Mouse (Mus musculus): ENCODE data around the gene Bpifb9a. TPM values are rescaled to one million over a fixed set of nuclear protein-coding genes. Genes with fewer than 3 reads are reported as not detected.

Gene Bpifb9a
- polyA plus RNA-seq, 1 experiment from 2014 or later, result not detected

Other genes starting within 250 kb of the Bpifb9a start
- gene Bpifa2, start 249.6 kb upstream of the Bpifb9a start, polyA plus RNA-seq (2014; fragmentation: Nextera tagmentation; extraction: Ambion mirVana), result not detected in 2 replicates
- not detected in 2 replicates for gene Bpifa3, start 127.5 kb upstream of the Bpifb9a start, polyA plus RNA-seq (2014; fragmentation: Nextera tagmentation; extraction: Ambion mirVana)
- gene Bpifa1, start 115.0 kb upstream of the Bpifb9a start, polyA plus RNA-seq (2014; fragmentation: Nextera tagmentation; extraction: Ambion mirVana), result not detected in 2 replicates
- gene Bpifa5, start 95.2 kb upstream of the Bpifb9a start, polyA plus RNA-seq (2014; fragmentation: Nextera tagmentation; extraction: Ambion mirVana), result not detected in 2 replicates
- not detected in 2 replicates for gene Bpifb1, start 67.0 kb upstream of the Bpifb9a start, polyA plus RNA-seq (2014; fragmentation: Nextera tagmentation; extraction: Ambion mirVana)
- 0.16 TPM in 1 of 2 replicates, not detected in the other for gene Bpifb5, start 34.1 kb upstream of the Bpifb9a start, polyA plus RNA-seq (2014; fragmentation: Nextera tagmentation; extraction: Ambion mirVana)
- not detected in 2 replicates for gene Bpifb9b, start 49.4 kb downstream of the Bpifb9a start, polyA plus RNA-seq (2014; fragmentation: Nextera tagmentation; extraction: Ambion mirVana)
- 15.0 and 17.0 TPM in 2 replicates for gene Cdk5rap1, start 115.2 kb downstream of the Bpifb9a start, polyA plus RNA-seq (2014; fragmentation: Nextera tagmentation; extraction: Ambion mirVana)
- 3.1 and 3.4 TPM in 2 replicates for gene Snta1, start 150.2 kb downstream of the Bpifb9a start, polyA plus RNA-seq (2014; fragmentation: Nextera tagmentation; extraction: Ambion mirVana)
- gene Cbfa2t2, start 178.6 kb downstream of the Bpifb9a start, polyA plus RNA-seq (2014; fragmentation: Nextera tagmentation; extraction: Ambion mirVana), result 69.4 and 71.6 TPM in 2 replicates